8 mouse cellular contexts compared by ENCODE assay signal in genomic region chr17:6862040-6862780, GRCm38 (mm10).
DNase-seq lines count a peak whose midpoint lies in the region; ATAC-seq lines count a peak whose summit lies in the region.

No protein-coding gene starts in this region.

- H3K36me3 ChIP-seq in liver, embryonic 11.5 days (ENCODE audit: control insufficient read depth, insufficient read depth, low read length) = no peaks in the 10 kb centered on the region
- H3K36me3 ChIP-seq in embryonic facial prominence, embryonic 13.5 days = no peaks in the 10 kb centered on the region
- no peaks in the 10 kb centered on the region for H3K36me3 ChIP-seq in neural tube, embryonic 13.5 days

- no peak for ATAC-seq in liver, embryonic 11.5 days (replicated peaks; ENCODE audit: low FRiP score)
- ATAC-seq in embryonic facial prominence, embryonic 13.5 days (ENCODE audit: insufficient number of reproducible peaks, insufficient read depth, low FRiP score, low TSS enrichment, low read depth) = no peak
- peak; percentile 57 for ATAC-seq in inflammation-experienced regulatory T-cells, adult 6 months
- peak; percentile 32; the same call in 1 of the 2 replicates for ATAC-seq in neural tube, embryonic 13.5 days (ENCODE audit: low read depth)

- H3K4me2 ChIP-seq in liver, embryonic 11.5 days = peak overlapping the region; percentile 67
- H3K4me2 ChIP-seq in embryonic facial prominence, embryonic 13.5 days = peak overlapping the region; percentile 62
- H3K4me2 ChIP-seq in neural tube, embryonic 13.5 days = peak overlapping the region; percentile 51

- no peak for DNase-seq in liver, embryonic 11.5 days (ENCODE audit: low spot score)
- DNase-seq in liver = no peak
- DNase-seq in Muller cell, postnatal 12 days (ENCODE audit: inconsistent ontology term) = no peak
- DNase-seq in cerebellum, adult 9-10 months = no peak
- DNase-seq in gastrocnemius, postnatal 25 days = no peak

- H3K9me3 ChIP-seq in liver, embryonic 11.5 days (ENCODE audit: control insufficient read depth, low read length) = no peaks in the 10 kb centered on the region
- H3K9me3 ChIP-seq in embryonic facial prominence, embryonic 13.5 days = no peaks in the 10 kb centered on the region
- H3K9me3 ChIP-seq in neural tube, embryonic 13.5 days = no peaks in the 10 kb centered on the region

- no peak overlapping the region for H3K9ac ChIP-seq in liver, embryonic 11.5 days (ENCODE audit: low read depth, low read length)
- H3K9ac ChIP-seq in embryonic facial prominence, embryonic 13.5 days = peak overlapping the region; percentile 61
- H3K9ac ChIP-seq in neural tube, embryonic 13.5 days = no peak overlapping the region

- 47% methylated on average over 12 of the region's 12 CpGs for WGBS in liver, embryonic 11.5 days
- WGBS in embryonic facial prominence, embryonic 13.5 days = 55% methylated on average over 12 of the region's 12 CpGs
- 37% methylated on average over 12 of the region's 12 CpGs for WGBS in neural tube, embryonic 13.5 days

- no peak overlapping the region for H3K4me3 ChIP-seq in liver, embryonic 11.5 days (ENCODE audit: low read depth, low read length)
- H3K4me3 ChIP-seq in embryonic facial prominence, embryonic 13.5 days = peak overlapping the region; percentile 34
- H3K4me3 ChIP-seq in neural tube, embryonic 13.5 days = no peak overlapping the region

- peaks cover 8% of the 10 kb centered on the region for H3K4me1 ChIP-seq in liver, embryonic 11.5 days (replicated peaks; ENCODE audit: control insufficient read depth, insufficient read depth, low read length)
- peaks cover 22% of the 10 kb centered on the region for H3K4me1 ChIP-seq in embryonic facial prominence, embryonic 13.5 days
- peaks cover 44% of the 10 kb centered on the region for H3K4me1 ChIP-seq in neural tube, embryonic 13.5 days (replicated peaks)

- peaks cover 23% of the 10 kb centered on the region for H3K27me3 ChIP-seq in liver, embryonic 11.5 days (replicated peaks; ENCODE audit: control insufficient read depth, insufficient read depth, low read length)
- peaks cover 32% of the 10 kb centered on the region for H3K27me3 ChIP-seq in embryonic facial prominence, embryonic 13.5 days
- H3K27me3 ChIP-seq in neural tube, embryonic 13.5 days = peaks cover 14% of the 10 kb centered on the region

- H3K27ac ChIP-seq in liver, embryonic 11.5 days (ENCODE audit: low read depth, low read length) = no peak overlapping the region
- H3K27ac ChIP-seq in embryonic facial prominence, embryonic 13.5 days = no peak overlapping the region
- H3K27ac ChIP-seq in neural tube, embryonic 13.5 days (replicated peaks) = peak overlapping the region; percentile 59

Comparison
In these comparisons a context has a peak if more than half of its experiments do, and no peak if none do; other contexts are left out.
1. ATAC-seq: peak in inflammation-experienced regulatory T-cells, adult 6 months (single experiment) and neural tube, embryonic 13.5 days (single experiment); none in liver, embryonic 11.5 days (single experiment) and embryonic facial prominence, embryonic 13.5 days (single experiment).
2. Peak in every context shown above with its lines, with median percentiles within 50 percentile points of each other: H3K4me2 ChIP-seq.